Mouse (Mus musculus) layer of hippocampus, adult 18-20 months (tissue): ENCODE measurements around the gene Adal. TPM values are rescaled to one million over a fixed set of nuclear protein-coding genes. Genes with fewer than 3 reads are reported as not detected.
"Not testable (repeated sequence)": the region's sequence is repeated elsewhere in the genome, so short reads cannot be mapped to it uniquely, and the experiment has no call there.

ENCODE experiments used
- DNase-seq, 2 experiments: peaks; one replicate each; pipeline ENCODE4 v3.0.0; 2022; ENCODE audit warnings: low spot score in 2 of 2
- long read RNA-seq: library from polyadenylated mRNA; stranded (forward); transcript quantifications from one replicate; pipeline ENCODE4 v2.0.0, GENCODE M21; 2021
- total RNA-seq, 2 experiments: library from RNA; stranded (reverse); gene quantifications; 2 replicates each; pipeline ENCODE4 v1.2.3; 2021

Adal gene
- total RNA-seq = 10 to 100 TPM; 20.2 to 21.1 TPM
- long read RNA-seq, partial matches to known transcripts = 1 of 15 reads
- long read RNA-seq, other reads (novel, unspliced or antisense) = 10 of 15 reads

DNA sequence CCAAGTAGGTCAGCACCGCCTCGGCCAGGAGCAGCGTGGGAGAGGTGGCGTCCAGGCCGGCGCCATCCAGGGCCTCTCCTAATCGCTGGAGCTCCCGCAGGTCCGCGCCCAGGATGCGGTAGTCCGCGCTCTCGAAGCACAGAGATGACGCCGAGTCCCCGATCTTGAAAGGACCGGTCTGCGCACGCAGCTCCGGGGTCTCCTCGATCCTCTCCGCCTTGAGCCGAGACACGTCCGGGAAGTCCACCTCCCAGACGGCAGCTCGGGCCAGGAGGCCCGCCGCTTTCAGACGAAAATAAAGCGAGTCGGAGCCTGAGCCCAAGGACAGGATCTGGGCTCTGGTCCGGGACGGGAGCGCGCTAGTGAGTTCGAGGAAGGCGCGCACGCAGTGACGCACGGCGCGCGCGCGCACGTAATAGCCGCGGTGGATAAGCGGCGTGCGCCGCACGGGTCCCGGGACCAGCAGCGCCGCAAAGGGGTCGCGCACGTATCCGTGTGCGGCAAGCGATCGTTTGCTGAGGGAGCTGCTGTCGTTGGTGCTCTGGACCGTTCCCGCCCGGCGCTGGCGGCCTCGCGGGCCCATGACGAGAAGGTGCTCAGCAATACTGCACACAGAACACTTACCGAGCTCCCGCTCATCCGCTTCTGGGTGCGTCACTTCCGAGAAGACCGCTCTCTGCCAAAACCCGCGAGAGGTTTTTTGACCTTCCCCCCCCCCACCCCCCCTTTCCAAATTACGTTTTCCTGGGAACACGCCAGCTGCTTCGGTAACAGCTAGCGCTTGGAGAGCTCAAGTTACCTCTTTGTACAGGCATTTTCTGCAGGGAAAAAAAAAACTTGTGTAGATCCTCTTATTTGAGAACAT is at the start of gene Adal, which contains the start of gene Lcmt2:
TSS of gene Adal (plus strand) at position 411 of the 865 bp plus-strand sequence.
TSS of gene Lcmt2 (minus strand) at position 636 of the 865 bp plus-strand sequence.
- DNase-seq = peak; percentile 91 to 96

DNA sequence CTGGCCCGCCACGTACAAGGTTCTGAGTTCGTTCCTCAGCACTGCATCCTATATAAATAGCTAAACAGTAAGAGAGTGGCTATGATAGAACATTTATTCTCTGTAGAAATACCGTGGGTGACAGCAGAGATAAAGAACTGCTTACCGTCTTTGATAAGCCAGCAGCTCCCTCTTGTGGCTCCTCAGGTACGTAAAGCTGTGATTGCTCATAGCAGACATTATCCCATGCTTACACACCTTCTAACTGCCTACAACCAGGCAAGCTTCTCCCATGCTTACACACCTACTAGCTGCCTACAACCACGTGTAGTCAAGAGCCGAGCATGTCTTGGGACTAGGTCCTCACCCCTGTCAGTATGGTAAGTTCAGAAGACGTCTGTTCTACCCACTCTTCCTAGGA is 38.2 kb upstream of the Adal start:
- DNase-seq = peak; percentile 43 to 83

DNA sequence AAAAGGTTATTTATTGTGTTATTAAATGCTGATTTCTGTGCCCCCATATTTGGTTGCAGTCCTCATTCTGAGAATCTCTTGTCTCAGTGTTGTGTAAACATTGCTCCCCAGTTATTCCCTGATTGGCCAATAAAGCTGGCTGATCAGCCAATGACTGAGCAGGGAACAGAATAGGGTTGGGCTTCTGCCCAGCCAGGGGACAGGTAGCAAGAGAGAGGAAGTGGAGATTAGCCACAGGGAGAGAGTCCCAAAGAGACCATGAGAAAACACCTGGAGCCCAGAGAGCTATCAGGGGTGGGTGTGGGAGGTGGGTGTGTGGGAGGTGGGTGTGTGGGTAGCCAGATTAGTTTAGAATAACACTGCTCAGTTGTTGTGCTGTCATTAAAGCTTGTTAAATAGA is 34.3 kb upstream of the Adal start:
- DNase-seq = no peak

DNA sequence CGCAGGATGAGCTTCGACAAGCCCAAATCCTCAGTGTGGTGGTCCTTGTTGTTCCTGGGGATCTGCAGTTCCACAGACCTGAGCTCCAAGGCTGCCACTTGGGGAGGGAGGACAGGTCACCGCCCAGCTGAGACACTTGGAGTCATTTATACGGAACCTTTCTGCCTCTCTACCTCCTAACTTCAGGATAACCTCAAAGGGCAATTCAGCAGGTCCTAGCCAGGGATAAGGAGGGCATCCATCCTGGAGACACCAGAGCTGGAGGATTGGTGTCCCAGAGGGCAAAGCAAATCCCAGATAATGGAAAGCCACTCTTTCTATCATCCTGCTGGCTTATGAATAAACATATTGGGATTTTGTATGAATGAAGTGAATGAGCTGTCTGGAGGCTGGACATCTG is 30.5 kb upstream of the Adal start, which contains the start of gene Tgm7:
TSS of gene Tgm7 (minus strand) at position 101 of the 400 bp plus-strand sequence.
- DNase-seq = no peak

DNA sequence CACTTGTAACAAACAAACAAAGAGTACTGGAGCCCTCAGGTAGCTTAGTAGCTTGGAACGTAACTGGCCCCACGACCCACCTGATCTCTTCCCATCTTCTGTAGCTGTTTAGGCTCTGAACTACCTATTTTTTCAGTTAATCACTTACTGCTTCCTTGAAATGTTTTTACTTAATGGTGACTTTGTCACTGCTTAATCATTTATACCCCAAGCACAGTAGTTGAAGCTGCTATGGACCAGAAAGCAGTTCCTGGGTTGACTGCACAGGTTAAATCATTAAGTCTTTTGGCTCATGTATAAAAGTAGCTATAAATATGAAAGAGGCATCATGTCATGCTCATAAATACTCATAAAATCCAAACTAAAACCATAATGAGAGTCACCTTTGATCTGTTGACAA is 24.8 kb upstream of the Adal start:
- no peak for DNase-seq

DNA sequence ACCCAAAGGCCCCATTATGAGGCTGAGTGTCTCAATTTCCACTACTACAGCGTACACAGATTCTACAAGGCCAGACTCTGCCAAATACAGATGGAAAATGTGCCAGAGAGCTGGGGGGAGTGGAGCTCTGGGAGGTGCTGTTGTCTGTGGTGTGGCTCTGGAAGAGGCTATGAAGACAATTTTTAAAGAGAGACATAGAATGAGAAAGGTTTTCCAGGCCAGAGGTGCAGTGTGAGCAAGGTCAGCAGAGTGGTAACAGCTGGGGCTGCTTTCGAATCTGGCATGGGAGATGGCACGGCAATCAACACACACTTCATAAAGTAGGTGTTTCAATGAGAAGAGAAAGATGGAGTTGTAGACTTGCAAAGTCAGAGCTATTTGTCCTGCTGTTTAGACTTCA is 21.0 kb upstream of the Adal start:
- no peak for DNase-seq

DNA sequence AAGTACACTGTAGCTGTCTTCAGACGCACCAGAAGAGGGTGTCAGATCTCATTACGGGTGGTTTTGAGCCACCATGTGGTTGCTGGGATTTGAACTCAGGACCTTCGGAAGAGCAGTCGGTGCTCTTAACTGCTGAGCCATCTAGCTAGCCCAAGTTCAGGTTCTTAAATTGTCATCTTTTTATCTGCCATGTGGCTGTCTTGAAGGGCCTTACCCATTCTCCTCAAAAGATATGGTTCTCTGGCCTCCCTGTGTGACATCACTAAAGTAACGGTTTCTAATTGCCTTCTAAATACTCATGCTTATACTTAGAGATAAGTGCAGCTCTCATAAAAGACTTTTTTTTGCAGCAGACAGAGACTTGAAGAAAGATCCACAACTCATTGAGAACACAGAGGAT is 13.9 kb upstream of the Adal start:
- DNase-seq = not testable (repeated sequence)

DNA sequence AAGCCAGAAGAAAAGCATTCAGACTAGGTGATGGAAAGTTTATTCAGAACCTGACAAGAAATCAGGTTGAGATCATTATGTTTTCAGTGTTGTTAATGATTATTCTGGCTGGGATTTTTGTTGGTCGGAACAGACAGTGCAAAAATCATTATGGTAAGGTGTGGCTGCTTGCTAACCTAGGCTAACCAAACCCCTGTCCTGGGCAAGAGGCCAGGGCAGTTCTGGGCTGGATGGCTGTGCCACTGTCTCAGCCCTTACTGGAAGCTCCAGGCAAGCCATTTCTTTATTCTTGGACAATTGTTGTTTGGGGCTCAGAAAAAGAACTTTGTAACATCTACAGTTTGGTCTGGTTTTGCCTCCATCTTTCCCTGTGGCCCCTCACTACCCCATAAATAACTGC is 12.7 kb upstream of the Adal start:
- DNase-seq = no peak

DNA sequence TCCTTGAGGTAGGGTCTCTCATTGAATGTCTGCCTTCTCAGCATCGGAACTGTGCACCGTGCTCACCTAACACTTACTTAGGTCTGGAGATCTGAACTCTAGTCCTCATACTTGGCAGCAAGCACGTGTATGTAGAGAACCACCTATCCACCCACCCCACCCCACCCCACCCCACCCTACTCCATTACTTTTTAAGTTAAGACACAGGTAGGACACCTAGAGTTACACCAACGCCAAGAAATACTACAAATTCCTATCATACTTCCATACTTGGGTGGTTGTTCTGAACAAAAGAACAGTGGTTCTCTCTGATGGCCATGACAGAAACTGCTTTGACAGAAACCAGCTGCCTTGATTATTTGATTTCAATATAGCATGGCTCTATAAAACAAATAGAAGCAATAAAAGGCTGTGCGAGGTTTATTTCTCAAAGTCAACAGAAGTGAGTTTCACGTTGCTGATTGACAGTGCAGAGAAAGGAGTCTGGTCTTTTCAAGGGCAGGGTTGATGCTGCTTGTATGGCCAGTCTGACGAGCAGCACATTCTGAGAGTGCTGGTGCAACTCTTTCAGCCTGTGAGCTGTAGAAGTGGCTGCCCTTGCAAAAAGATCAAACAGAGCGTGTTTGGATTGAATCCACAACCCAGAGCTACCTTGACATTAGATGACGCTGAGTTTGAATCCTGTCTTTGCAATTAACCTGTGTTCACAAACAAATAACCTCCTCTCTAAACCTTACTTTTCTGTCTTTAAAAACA is 11.2 kb upstream of the Adal start:
- no peak for DNase-seq

DNA sequence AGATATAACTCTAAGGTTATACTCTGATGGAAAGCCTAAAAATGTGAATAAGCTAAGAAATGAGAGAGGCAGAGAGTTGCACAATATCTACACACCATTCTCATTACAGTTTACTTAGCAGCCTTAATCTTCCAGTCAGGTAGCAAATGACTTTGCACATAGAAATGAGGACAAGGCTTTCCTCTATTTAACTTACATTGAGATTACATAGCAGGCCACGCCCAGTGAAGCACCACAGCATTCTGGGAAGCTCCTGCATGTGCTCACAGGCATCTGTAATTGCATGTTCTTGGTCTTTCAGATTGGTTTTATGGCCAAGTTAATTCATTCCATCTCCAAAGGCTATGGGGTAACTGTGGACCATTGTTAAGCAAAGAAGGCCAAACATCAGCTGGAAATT is 7.4 kb upstream of the Adal start:
- no peak for DNase-seq

DNA sequence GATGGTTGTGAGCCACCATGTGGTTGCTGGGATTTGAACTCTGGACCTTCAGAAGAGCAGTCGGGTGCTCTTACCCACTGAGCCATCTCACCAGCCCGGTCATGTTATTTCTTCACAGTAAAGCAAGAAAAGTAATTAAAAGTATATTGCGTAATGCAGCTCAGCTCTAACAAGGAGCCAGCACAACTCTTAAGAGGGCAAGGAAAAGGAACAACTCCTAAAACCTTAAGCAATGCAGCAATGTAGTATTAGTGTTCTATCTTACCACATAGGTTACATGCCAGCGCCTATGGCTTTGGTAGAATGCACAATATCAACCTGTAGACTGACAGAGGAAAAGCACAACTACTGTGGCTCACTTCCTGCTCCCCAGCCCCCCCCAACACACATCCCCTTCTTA is 2.9 kb upstream of the Adal start:
- no peak for DNase-seq

DNA sequence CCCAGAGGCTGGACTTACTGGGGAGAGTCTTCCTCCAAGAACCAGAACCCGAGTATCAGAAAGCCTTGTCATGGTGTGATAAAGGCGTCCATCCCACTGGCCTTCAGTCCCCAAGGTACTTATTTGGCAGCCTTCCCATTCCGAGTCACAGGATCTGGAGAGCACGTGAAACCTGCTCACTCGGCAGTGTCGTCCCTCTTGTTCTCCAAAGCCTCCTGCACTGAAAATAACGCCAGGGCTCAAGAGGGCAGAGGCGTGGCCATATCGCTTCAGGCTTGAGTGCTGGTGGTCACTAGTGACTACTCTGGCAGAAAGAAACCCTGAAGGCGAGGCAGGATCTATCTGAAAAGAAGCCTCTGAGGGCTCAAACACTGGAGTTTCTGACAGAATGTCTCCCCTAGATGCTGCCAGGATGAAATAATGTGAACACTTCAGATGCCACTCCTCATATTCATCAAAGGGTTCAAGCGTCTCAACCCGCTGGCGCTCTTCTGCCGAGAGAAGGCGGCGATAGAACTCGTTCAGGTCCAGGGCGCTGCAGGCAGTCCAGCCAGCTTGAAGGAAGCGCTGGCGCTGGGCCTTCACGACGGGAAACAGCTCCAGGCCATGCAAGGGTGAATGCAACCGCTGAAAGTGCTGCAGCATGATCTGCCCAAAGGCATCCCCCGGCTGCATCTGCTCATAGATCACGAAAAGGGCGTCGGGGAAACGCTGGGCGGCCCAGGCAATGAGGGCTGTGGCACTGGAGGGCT is 786 bp upstream of the Adal start:
- peak in 1 of 2 experiments; percentile 8 for DNase-seq

DNA sequence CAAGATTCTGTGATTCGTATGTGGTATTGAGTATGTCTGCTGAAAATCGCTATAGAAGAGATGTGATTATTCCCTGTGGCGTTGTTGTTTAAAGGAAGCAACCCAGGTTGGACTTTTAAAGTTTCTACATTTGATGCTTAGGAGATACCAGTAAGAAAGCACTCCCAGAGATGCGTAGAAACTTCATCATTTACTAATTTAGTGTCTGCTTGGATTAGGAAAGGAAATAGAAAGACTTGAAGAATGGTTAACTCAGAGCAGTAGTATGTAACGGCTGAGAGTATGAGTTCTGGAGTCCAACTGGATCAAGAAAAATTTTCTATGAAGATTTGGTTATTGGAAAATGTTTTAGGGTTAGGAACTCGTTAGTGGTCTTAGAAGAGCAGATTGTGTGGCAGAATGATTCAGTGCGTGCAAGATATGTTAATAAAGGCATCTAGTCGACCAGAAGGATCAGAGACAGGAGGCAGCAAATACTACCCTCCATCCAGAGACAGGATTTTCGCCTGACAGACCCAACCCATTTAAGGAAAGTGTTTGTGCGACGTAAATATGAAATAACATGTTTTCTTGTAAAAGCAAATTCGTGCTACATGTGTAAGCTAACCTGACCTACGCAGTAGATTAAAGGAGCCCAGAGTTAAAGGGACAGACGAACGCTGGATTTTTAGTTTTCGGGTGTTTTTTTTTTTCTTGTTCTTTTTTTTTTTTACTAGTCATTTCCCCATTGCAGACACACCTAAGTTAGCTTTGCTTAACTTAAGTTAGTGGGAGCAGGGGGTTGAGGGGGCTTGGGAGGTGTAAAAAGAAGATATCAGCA is 1.2 kb downstream of the Adal start:
- DNase-seq = no peak

DNA sequence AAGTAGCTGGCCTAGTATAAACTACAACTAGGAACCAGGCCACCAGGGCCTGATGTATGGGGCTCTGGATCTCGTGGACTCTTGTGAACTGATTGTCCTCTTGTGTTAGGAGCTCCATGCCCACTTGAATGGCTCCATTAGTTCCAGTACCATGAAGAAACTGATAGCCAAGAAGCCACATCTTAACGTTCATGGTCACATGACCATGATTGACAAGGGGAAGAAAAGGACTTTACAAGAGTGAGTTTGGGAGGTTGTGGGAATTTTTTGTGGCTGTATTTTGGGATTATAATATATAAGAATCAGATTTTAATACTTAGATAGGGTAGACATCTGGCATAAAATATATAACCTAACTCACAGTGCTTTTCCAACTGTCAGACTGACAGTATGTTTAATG is 2.2 kb downstream of the Adal start:
- DNase-seq = no peak

DNA sequence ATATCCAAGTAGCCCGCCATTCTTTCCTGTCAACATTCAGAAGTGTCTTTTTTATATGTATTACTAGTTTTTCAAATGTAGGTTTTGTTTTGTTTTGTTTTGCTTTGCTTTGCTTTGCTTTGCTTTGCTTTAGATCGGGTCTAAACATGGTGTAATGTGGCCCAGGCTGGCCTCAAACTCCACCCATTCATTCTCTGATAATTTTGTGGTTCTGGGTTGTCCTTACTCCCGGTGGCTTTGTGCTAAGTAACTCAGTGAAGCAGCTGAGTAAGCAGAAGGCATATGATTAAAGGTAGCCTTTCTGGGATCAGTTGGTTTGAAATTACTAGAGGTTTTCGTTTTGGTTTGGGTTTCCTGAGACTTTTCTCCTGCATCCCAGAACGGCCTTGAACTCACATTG is 9.5 kb downstream of the Adal start:
- DNase-seq = no peak

DNA sequence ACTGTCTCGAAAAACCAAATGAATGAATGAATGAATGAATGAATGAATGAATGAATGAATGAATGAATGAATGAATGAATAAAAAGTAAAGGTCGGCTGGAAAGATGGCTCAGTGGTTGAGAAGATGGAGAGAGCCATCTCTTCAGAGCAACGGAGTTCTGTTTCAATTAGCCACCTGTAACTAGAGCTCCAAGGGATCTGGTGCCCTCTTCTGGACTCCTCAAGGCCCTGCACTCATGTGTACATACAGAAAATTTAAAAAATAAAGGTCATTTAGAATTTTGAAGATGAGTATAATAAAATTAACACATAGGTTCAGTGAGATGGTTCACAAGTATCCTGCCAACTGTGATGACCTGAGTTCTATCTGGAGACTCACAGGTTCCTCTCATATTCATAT is 12.9 kb downstream of the Adal start:
- no peak for DNase-seq

DNA sequence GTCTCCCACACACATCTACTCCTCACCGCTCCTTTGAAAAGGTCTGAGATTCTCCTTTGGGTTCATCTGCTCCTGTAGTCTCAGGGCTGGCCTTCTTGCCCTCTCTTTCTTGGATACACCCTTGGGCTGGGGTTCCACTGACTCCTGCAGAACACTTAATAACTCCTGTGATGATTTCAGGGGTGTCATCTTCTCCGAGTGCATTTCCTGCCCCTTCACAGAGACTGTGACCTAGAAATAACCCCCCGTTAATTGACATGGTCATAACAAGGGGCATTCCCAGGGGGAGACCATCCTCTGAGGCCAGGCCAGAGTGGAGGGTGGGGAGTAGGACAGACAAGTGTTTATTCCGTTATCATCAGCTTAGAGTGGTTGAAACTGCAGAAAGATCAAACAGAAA is 28.9 kb downstream of the Adal start:
- DNase-seq = no peak

DNA sequence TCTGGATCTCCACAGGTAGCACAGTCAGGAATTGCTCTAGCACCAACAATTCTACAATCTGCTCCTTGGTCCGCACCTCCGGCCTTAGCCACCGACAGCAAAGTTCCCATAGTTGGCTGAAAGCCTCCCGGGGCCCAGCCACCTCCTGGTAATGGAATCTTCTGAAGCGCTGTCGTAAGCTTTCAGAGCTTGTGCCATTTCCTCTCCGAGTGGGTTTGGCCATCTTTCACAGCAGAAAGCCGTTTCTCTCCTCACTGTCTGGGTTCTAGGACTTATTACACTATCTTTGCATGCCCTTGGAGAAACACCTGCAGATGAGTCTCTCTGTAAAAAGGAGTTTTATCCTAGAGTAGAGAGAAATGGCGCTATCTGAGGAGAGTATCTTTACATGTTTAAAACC is 29.7 kb downstream of the Adal start:
- DNase-seq = no peak

DNA sequence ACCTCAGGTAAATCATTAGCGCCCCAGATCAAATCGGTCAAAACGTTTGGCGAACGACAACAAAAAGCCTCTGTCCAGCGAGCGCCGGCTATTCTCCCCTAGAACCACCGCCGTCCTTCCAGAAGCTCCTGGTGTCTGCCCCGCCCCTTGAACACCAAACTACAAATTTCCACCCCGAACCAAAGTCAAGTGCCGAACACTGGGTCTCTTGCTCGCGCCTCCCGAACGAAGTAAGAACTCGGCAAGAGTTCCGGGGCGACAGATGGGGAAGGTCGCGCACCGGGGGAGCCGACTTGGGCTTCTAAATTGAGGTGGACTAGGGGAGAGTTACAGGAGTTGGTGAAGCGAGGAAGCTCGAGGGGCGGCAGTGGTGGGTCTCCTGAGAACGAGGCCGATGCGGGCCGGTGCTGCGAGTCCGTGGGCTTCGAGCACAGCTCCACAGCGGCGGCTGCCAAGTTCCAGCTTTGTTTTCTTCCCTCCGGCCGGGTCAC is 30.3 kb downstream of the Adal start, which contains the start of gene Tubgcp4:
TSS of gene Tubgcp4 (plus strand) at position 174 of the 491 bp plus-strand sequence.
- peak in 1 of 2 experiments; percentile 20 for DNase-seq
